Mouse (Mus musculus) erythroblast, embryonic 14.5 days (primary cell): Measurements from ENCODE around the gene Ano1.

ENCODE experiments used
- GATA1 ChIP-seq: IDR thresholded peaks from 2 replicates; pipeline ENCODE4 v1.6.1; 2012; ENCODE audit warnings: low read length, inconsistent platforms, mixed read lengths
- TAL1 ChIP-seq: IDR thresholded peaks from 3 replicates; pipeline ENCODE4 v1.6.1; 2012; ENCODE audit warnings: low read length, inconsistent platforms, mixed read lengths

DNA sequence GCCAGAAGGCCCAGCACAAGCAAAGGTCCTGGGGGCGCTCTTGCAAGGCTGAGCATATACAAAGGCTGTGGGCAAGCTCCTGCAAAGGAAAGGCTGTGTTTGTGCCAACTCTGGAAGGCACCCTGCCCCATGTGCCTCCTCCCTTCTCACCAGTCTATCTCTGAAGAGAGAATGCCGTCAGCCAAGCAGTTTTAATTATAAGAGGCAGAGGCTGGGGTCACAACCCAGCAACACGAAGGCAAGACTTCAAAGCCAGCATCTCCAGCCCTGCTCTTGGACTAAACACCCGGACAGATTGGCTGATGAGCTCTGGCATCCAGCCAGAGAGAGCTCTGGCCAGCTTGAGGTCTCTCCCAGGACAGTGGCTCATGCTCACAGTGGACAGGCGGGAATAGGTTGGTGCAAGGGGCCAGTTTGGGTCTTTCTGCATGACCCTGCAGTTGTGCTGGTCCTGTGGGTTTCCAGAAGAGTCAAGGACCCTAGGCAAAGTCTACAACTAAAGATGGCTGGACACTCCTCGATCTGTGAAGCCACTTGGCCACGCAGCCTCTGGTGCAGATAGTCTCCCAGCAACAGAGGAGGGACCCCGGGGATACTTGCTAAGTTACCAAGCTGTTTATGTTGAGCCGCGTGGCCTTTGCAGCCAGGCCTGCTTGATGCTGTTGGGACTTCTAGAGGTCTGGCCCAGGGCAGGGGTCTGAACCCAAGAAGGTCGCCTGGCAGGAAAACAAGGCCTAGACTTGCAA is 12.9 kb upstream of the Ano1 start:
- TF ChIP-seq GATA1: no peak
- TF ChIP-seq TAL1: no peak
